Mouse (Mus musculus): ENCODE data around the gene Tamm41. TPM values are rescaled to one million over a fixed set of nuclear protein-coding genes. Genes with fewer than 3 reads are reported as not detected.
A peak's percentile ranks its signal among the peaks of the same experiment; 100 is the strongest.

The Tamm41 gene
- total RNA-seq, 2 experiments from 2014 or later = 10.4 to 13.5 TPM

DNA sequence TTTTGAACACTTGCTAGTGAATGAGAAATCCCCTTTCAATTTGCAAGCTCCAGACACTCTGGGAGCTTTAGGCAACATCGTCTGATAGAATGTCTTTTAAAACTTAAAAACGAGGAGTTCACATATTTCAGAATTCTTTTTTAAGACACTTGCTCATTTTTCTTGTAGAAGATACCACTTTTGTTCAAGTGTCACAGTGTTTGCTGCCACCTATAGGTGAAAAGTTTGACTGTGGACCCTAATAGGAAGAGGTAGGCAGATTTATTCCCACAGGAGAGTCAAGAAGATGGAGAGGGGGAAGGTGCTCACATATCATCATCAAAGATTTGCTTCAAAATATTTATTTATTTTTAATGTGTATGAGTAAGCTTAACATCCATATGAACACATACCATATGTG lies 8.4 kb downstream of the Tamm41 start:
- DNase-seq (ENCODE audit: low spot score in 2 of 2) = no peak

GRCm38 (mm10) chr6:115027485-115027992 lies 10.1 kb downstream of the Tamm41 start:
- DNase-seq (ENCODE audit: low spot score in 2 of 2) = no peak

GRCm38 (mm10) chr6:115022876-115023275 lies 14.8 kb downstream of the Tamm41 start:
- no peak for DNase-seq (ENCODE audit: low spot score in 2 of 2)

- no peak for DNase-seq (ENCODE audit: low spot score in 2 of 2)
These were observed 22.2 kb downstream of the Tamm41 start for GRCm38 (mm10) chr6:115015461-115015860.

GRCm38 (mm10) chr6:115013574-115013973 lies 24.1 kb downstream of the Tamm41 start:
- DNase-seq (ENCODE audit: low spot score in 2 of 2) = no peak

DNA sequence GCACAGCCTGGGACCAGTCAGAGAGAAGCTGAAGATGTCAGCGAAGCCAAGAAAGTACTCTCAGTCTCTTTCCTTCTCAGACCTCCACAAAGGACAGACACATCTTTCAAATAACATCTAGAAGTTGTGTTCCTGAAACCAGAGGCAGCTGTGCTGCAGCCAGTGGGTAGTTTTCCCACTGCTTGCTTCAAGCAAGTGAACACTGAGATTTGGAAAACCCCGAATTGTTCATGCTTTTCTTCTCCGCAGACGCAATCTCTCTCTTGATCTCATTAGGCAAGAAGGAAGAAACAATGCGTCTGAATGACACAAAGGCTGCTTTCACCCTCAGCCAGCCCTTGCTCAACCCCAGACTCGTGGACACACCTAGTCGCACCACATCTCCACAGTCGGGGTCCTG lies 25.9 kb downstream of the Tamm41 start:
- no peak for DNase-seq (ENCODE audit: low spot score in 2 of 2)

DNA sequence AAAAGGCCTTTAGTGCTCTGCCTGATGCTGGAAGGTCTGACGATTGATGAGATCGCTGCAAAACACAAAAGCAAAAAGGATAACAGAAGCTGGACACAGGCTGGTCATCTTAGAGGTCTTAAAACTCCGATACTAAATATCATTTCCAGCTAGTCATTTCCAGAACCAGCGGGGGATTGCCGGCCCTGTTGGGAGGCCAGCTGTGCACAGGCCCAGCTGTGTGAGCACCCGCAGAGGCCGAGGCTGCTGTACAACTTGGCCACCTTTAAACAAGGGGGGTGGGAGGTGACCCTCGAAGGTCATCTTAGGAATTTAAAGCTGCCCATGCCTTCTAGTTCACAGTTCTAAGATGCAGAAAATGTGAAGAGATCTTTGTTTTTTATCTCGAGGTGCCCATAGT lies 26.9 kb downstream of the Tamm41 start:
- no peak for DNase-seq (ENCODE audit: low spot score in 2 of 2)

DNA sequence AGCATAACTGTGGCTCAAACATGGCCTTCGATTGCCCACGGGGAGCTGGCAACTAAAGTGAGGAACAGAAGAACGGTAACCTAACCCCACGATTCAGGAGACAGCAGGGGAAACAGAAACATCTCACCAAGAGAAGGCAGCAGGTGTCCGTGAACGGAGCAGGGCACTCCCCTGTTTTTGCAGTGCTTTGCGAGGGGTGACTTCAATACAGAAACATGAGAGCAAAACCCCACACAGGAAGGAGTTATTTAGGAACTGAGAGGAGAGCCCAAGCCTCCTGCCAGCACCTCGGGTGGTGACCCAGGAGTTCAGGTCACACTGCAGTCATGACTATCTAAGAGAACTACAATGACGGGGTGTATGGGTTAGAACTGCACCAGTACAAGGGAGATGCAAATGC lies 27.4 kb downstream of the Tamm41 start:
- no peak for DNase-seq (ENCODE audit: low spot score in 2 of 2)

DNA sequence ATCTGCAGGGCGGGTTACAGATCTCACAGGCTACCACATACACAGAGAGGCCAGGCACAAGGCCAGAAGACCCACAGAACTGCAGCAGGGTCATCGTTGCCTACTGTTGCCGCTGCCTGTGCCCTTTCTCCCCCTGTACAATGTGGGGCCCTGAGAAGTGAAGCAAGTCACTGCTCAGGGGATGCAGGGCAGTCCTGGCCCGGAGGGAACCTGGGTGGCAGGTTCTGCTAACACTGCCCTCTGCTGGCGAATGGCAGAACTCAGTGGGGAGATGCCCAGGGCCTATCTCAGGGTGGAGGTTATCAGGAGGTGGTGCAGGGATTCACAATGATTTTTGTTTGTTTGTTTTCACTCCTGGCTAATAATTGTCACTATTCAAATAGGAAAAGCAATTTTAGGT lies 29.9 kb downstream of the Tamm41 start:
- peak; percentile 73 to 81 for DNase-seq (ENCODE audit: low spot score in 2 of 2)

GRCm38 (mm10) chr6:115006948-115007347 lies 30.7 kb downstream of the Tamm41 start:
- DNase-seq (ENCODE audit: low spot score in 2 of 2) = no peak

DNA sequence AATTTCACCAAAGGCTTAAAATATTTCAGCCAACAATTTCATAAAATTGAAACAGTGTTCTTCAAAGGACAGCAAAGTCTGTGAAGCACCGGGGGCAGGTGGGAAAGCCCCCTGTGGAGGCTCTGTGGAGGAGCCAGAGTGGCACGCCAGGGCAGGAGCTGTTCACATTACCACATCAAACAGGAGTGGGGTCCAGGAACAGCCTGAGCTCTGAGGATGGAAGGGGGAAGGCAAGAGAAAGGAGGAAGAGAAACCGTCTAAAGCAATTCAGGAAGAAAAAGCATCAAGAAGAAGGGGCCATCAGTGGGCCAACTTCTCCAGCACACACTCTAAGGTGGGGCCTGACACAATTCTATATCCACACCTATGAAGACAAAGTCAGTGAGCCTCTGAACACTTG lies 31.6 kb downstream of the Tamm41 start:
- no peak for DNase-seq (ENCODE audit: low spot score in 2 of 2)

DNA sequence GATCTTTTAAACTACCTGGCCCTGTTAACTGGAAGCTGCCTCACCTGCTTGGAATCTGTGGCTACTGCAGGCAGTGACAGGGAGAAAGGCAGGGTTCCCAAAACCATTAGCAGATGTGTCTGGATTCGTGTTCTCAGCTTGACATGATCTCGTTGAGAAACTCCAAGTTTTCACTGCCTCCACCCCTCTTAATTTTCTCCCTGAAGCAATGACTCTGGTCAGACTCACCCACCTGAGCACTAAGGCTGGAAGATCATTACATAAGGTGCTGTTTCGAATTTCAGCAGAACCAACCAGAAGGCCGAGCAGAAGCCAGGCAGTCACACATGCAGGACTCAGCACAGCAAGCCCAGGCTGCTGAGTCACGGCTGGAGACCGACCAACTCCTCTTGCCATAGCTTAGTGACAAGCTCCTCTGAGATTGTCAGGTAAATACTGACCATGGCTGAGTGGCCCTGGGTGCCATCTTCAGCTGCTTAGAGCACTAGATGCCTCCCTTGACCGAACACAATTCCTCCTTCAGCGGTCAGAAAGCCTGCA lies 32.3 kb downstream of the Tamm41 start:
- no peak for DNase-seq (ENCODE audit: low spot score in 2 of 2)

GRCm38 (mm10) chr6:115004636-115005035 lies 33.0 kb downstream of the Tamm41 start:
- DNase-seq (ENCODE audit: low spot score in 2 of 2) = no peak

GRCm38 (mm10) chr6:114998374-114999031 lies 39.2 kb downstream of the Tamm41 start:
- DNase-seq (ENCODE audit: low spot score in 2 of 2) = no peak

DNA sequence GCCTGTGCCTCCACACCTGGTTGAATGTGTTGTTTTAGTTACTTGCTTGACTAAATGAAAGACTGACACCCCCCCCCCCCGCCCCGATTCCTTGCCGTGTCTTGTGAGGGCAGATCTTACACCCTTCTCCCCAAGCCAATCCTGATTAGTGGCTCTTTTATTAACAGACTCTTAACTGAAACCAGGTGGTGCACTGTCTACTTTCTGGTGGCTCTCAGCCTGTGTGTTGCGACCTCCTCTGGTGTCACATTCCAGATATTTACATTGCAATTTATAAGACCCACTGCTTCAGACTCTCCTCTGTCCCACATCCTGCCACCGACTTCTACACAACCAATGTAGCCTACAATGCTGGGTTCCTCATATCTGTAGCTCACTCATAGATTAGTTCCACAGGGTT lies 40.2 kb downstream of the Tamm41 start:
- DNase-seq (ENCODE audit: low spot score in 2 of 2) = no peak

DNA sequence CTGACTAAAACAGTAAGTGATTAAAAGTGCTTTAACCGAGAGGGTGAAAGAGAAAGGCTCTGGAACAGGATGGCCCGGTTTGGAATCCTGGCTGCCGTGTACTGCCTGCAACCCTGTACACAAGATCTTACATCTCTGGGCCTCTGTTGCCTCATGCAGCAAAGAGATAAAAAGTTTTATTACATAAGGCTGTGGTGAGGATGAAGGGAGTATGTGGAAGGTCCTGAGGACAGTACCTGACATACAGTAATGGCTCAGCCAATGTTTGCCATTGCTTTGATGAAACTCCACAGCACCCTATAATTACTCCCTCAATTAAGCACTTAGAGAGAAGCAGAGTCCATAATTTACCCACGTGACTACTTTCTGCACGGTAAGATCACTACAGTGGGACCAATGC lies 40.8 kb downstream of the Tamm41 start:
- no peak for DNase-seq (ENCODE audit: low spot score in 2 of 2)

- no peak for DNase-seq (ENCODE audit: low spot score in 2 of 2)
These were observed 43.6 kb downstream of the Tamm41 start for GRCm38 (mm10) chr6:114994079-114994478.

DNA sequence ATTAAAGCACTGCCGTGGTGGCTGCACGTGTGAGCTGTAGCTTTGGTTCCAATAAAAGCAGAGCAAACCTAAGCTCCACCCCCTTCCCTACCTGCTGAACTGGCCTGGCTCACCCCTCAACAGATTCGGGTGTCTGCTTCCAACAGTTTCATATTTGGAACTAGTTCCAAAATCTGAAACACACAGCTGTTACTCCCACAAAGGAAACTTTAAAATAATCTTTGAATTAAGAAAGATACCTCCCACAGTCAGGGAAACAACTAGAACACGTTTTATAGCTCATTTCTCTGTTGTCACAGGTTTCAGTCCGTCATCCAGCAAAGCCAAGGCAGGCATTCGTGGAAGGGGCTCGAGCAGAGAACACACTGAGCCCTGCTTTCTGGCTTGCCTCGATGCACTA lies 44.0 kb downstream of the Tamm41 start:
- DNase-seq (ENCODE audit: low spot score in 2 of 2) = no peak

DNA sequence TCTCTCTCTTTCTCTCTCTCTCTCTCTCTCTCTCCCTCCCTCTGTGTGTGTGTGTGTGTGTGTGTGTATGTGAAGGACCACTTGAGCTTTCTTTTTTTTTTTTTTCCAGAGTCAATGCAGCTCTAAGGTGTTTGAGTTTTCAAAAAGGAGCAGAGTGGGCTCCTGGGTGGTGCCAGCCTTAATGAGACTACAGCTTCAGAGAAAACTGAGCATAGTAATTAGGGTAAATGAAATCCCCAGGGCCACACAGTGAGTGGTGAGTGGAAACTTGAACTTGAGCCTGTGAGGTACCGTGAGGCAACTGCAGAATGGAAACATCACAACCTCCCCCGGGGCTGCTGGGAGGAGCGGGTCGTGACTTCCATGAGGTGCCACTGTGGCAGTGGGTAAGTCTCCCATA lies 45.8 kb downstream of the Tamm41 start:
- no peak for DNase-seq (ENCODE audit: low spot score in 2 of 2)

DNA sequence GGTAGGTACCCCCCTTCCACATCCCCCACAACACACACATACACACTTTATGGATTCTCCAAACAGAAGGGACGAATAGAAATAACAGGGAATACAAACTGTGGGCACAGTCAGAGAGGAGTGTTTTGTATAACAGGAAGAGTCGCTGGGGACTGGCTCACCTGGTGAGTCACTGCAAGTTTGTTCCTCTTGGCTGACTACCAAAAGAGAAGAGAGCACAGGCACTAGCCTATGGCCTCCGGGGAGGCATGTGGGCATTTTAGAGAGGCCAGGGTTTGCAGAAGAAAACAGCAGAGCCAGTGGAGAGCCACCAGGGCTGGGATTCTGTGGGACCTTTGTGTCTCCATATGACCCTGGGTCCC lies 49.1 kb downstream of the Tamm41 start:
- DNase-seq (ENCODE audit: low spot score in 2 of 2) = peak in 1 of 2 experiments; percentile 12

DNA sequence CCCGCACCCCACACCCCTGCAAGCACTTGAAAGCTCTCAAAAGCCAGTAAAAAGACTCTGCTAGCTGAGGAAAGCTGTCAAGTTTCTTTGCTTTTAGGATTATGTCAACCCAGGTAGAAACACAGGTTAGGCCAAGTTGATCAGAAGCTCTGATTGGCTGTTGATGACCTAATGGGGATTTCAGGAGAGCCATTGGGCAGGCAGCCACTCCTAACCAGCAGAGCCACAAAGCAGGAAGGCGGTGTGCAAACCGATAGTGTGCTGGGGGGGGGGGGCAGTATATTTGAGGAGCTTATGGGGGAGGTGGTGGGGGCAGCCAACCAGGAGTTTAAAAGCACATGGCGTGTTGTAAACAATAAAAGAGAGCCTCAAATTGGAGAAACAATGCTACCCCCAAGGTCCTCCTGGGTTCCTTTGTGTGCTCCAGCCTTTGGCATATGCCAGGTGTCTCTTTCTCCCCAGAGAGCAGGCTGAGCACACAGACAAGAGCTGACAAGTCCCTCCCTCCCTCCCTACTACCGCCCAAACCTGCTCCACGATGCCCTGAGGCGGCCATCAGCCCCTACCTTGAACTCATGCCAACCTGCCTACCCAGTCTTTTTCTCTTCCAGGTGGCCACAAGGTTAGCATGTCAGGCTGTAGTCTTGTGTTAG lies 49.6 kb downstream of the Tamm41 start:
- DNase-seq (ENCODE audit: low spot score in 2 of 2) = no peak

- no peak for DNase-seq (ENCODE audit: low spot score in 2 of 2)
These were observed 55.0 kb downstream of the Tamm41 start for GRCm38 (mm10) chr6:114982671-114983070.

GRCm38 (mm10) chr6:114979715-114980114 lies 58.0 kb downstream of the Tamm41 start:
- DNase-seq (ENCODE audit: low spot score in 2 of 2) = no peak
